Mouse (Mus musculus) myocyte (in vitro differentiated cells): ENCODE measurements around the gene Adipoq. TPM values are rescaled to one million over a fixed set of nuclear protein-coding genes. Genes with fewer than 3 reads are reported as not detected.
"Not testable (repeated sequence)": the region's sequence is repeated elsewhere in the genome, so short reads cannot be mapped to it uniquely, and the experiment has no call there.

Experiments used
- H3K27me3 ChIP-seq: one replicate; pipeline ENCODE4 v1.6.1; 2011; ENCODE audit not compliant: control insufficient read depth, insufficient read depth, insufficient read length
- H3K36me3 ChIP-seq: one replicate; pipeline ENCODE4 v1.6.1; 2011; ENCODE audit not compliant: control insufficient read depth, insufficient read depth
- H3K4me2 ChIP-seq: one replicate; pipeline ENCODE4 v1.6.1; 2011; ENCODE audit warnings: low read depth, control low read depth
- H3K4me3 ChIP-seq: one replicate; pipeline ENCODE4 v1.5.1; 2011; ENCODE audit warnings: mild to moderate bottlenecking, control low read depth, moderate library complexity
- H3K79me2 ChIP-seq: one replicate; pipeline ENCODE4 v1.6.1; 2011; ENCODE audit not compliant: control insufficient read depth, insufficient read depth
- H3ac ChIP-seq: one replicate; pipeline ENCODE4 v1.6.1; 2011; ENCODE audit not compliant: control insufficient read depth, insufficient read length
- CEBPB ChIP-seq: IDR thresholded peaks from 2 replicates; pipeline ENCODE4 v1.6.1; 2011; ENCODE audit warnings: mild to moderate bottlenecking, moderate library complexity; ENCODE audit not compliant: poor library complexity, insufficient read depth, severe bottlenecking
- E2F4 ChIP-seq: IDR thresholded peaks from one replicate; pipeline ENCODE4 v1.6.1; 2011; ENCODE audit warnings: mild to moderate bottlenecking, control low read depth, moderate library complexity; ENCODE audit not compliant: insufficient read depth
- MAX ChIP-seq: IDR thresholded peaks from one replicate; pipeline ENCODE4 v1.6.1; 2011; ENCODE audit warnings: low read depth, mild to moderate bottlenecking, control low read depth
- MYOD1 ChIP-seq, 3 experiments: IDR thresholded peaks; one replicate each; pipeline ENCODE4 v1.6.1; 2011; ENCODE audit warnings: control low read depth in 2 of 3, low read depth in 2 of 3, mild to moderate bottlenecking in 2 of 3, moderate library complexity in 1 of 3; ENCODE audit not compliant: insufficient read length in 2 of 3, control insufficient read depth in 1 of 3
- MYOG ChIP-seq, 3 experiments: IDR thresholded peaks; one replicate each; pipeline ENCODE4 v1.6.1; 2011; ENCODE audit warnings: control low read depth in 2 of 3, low read depth in 2 of 3, mild to moderate bottlenecking in 2 of 3; ENCODE audit not compliant: insufficient read length in 2 of 3, control insufficient read depth in 1 of 3, insufficient read depth in 1 of 3
- POLR2A ChIP-seq: IDR thresholded peaks from one replicate; pipeline ENCODE4 v1.6.1; 2011; ENCODE audit warnings: low read depth, mild to moderate bottlenecking, control low read depth, moderate library complexity; ENCODE audit not compliant: insufficient read length
- POLR2AphosphoS2 ChIP-seq: IDR thresholded peaks from one replicate; pipeline ENCODE4 v1.6.1; 2011; ENCODE audit warnings: low read depth, control low read depth; ENCODE audit not compliant: insufficient read length
- REST ChIP-seq: IDR thresholded peaks from one replicate; pipeline ENCODE4 v1.6.1; 2011; ENCODE audit warnings: mild to moderate bottlenecking, control low read depth, moderate library complexity; ENCODE audit not compliant: insufficient read depth, insufficient read length
- SRF ChIP-seq: IDR thresholded peaks from one replicate; pipeline ENCODE4 v1.6.1; 2011; ENCODE audit warnings: low read depth; ENCODE audit not compliant: control insufficient read depth, insufficient read length
- TCF12 ChIP-seq: IDR thresholded peaks from one replicate; pipeline ENCODE4 v1.6.1; 2011; ENCODE audit warnings: mild to moderate bottlenecking, control low read depth; ENCODE audit not compliant: poor library complexity, insufficient read depth, severe bottlenecking
- TCF3 ChIP-seq: IDR thresholded peaks from one replicate; pipeline ENCODE4 v1.6.1; 2011; ENCODE audit warnings: low read depth, control low read depth; ENCODE audit not compliant: insufficient read length
- USF1 ChIP-seq: IDR thresholded peaks from one replicate; pipeline ENCODE4 v1.6.1; 2011; ENCODE audit warnings: low read depth, mild to moderate bottlenecking, control low read depth, moderate library complexity
- polyA plus RNA-seq: library from polyadenylated mRNA; unstranded; fragments of >200 nt; fragmentation: generic; extraction: Trizol; gene quantifications from one replicate; pipeline ENCODE4 v1.2.1, GENCODE M21; 2012; ENCODE audit warnings: missing spikeins

Gene Adipoq
- not detected for polyA plus RNA-seq

DNA sequence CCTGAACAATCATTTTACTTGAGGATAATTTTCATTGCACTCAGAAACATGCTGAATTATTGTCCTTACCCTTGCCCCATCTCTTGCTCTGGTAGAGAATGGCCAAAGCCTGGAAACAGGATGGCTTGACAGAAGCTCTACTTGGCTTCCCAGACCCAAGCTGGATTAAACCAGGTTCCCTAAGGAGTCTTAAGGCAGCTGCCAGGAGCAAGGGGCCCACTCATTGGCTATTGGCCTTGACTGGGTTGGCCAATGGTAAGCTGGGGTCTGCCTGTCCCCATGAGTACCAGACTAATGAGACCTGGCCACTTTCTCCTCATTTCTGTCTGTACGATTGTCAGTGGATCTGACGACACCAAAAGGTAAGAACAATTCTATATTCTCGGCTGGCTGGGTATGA, at the start of gene Adipoq:
Adipoq (plus strand) TSS at position 257 of the 400 bp plus-strand sequence.
- no peaks in the 10 kb centered on the region for H3K27me3 ChIP-seq
- no peak within 1 kb of the TSS for H3K4me2 ChIP-seq
- no peak within 1 kb of the TSS for H3ac ChIP-seq
- H3K36me3 ChIP-seq = no peaks in the 10 kb centered on the region
- no peak within 1 kb of the TSS for H3K4me3 ChIP-seq
- no peaks in the 10 kb centered on the region for H3K79me2 ChIP-seq
- TF ChIP-seq MYOD1 (IDR thresholded peaks at IDR 0.05; ENCODE audit: control insufficient read depth in 1 of 3, insufficient read length in 2 of 3, low read depth in 2 of 3) (no peak), SRF (no peak), TCF12 (no peak), TCF3 (no peak), MYOG (IDR thresholded peaks at IDR 0.05; ENCODE audit: control insufficient read depth in 1 of 3, insufficient read depth in 1 of 3, insufficient read length in 2 of 3, low read depth in 2 of 3) (no peak), MAX (no peak), POLR2AphosphoS2 (no peak), USF1 (no peak), E2F4 (no peak), REST (no peak), CEBPB (no peak), POLR2A (no peak)

DNA sequence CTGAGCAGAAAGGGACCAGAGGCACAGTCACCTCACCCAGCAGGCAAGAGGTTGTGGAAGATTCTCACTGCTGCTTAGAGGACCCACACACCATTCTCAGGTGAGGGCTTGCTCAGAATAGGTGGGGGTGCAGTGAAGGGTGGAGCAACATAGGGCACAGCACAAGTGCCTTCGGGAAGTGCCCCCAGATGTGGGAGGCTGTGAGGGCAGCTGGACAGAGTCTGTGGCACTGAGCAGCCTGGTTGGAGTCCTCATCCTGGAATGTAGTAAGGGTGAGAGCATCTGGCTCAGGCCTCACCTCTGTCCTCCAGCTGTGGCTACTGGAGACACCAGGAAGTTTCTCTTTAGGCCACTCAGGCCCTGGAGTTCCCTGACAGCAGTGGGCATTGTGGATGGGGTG, 49.5 kb upstream of the Adipoq start:
- H3K79me2 ChIP-seq, H3K27me3 ChIP-seq, H3K4me3 ChIP-seq, H3K36me3 ChIP-seq, H3ac ChIP-seq, H3K4me2 ChIP-seq: not testable (repeated sequence)

DNA sequence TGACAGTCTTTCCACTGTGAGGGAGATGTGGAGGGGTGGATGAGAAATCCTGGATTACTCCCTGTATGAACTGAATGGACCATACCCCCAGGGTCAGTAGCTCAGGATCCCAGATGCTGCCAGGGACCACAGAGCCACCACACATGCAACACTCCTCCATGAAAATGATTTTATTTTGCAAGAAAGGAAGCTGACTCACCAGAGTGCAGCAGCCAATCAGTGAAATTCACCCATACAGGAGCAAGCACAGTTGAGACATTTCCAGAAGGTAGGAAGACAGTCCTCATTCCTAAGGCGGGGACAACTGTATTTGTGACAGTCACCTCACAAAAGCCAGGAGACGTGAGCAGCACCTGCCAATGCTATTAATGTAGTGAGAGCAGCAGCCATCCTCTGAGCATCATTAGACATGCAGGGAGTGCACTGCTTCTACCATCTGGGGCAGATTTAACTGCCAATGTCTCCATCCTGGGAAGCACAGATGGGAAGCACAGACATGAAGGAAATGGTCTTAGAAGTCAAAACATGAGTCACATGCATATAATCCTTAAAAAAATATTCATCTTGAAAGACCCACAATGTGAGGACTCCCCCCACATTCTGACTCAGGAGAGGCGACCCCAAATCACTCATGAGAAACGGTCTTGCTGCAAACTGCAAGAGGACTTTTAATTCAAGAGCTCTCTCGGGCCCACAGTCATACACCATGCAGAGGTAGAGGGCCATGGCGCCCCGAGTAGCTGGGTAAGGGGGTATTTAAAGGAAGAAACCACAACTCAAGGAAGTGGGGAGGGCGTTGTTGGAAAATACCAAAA, 48.8 kb upstream of the Adipoq start:
- H3K4me3 ChIP-seq, H3K79me2 ChIP-seq, H3ac ChIP-seq, H3K4me2 ChIP-seq, H3K36me3 ChIP-seq, H3K27me3 ChIP-seq: not testable (repeated sequence)

DNA sequence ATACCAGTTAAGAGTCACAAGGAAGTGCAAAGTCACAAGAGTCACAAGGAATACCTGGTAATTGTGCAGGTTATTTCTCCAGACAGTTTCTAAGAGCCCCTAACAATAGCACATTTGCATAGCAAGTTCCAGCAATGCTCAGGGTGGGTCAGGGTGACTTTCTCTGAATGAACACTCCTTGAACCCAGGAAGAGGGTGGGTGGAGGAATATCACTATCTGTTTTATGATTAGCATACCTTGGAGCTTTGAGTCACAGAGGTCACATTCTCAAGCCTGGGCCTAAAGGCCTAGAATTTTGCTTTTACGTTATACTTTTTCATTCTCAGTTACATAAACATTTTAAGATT, 48.3 kb upstream of the Adipoq start:
- H3ac ChIP-seq, H3K36me3 ChIP-seq, H3K79me2 ChIP-seq, H3K4me2 ChIP-seq, H3K4me3 ChIP-seq, H3K27me3 ChIP-seq: not testable (repeated sequence)

DNA sequence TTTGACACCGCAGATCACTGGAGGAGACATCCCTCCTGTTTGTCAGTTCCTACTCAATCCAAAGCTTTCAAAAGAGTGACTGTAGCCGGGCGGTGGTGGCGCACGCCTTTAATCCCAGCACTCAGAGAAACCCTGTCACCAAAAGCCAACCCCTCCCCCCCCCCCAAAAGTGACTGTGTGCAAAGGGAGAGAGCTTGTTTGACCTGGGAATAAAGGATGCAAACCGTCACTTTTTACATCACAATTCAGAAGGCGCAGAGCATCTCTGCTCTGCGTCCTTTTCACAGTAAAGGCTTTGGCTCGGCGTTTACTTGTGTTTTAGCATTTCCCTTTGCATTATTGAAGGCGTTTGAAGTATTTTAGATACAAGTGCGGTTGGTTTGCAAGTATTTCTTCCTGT, 46.7 kb upstream of the Adipoq start:
- Histone ChIP-seq H3K36me3 (no peaks in the 10 kb centered on the region), H3K4me3 (no peak overlapping the region), H3K4me2 (no peak overlapping the region), H3ac (no peak overlapping the region), H3K79me2 (no peaks in the 10 kb centered on the region), H3K27me3 (no peaks in the 10 kb centered on the region)
- TF ChIP-seq USF1 = no peak
- no peak for TF ChIP-seq E2F4
- no peak for TF ChIP-seq TCF12
- TF ChIP-seq POLR2A = no peak
- no peak for TF ChIP-seq TCF3
- no peak for TF ChIP-seq MYOD1 (IDR thresholded peaks at IDR 0.05; ENCODE audit: control insufficient read depth in 1 of 3, insufficient read length in 2 of 3, low read depth in 2 of 3)
- no peak for TF ChIP-seq SRF
- TF ChIP-seq CEBPB = no peak
- no peak for TF ChIP-seq POLR2AphosphoS2
- TF ChIP-seq MYOG (IDR thresholded peaks at IDR 0.05; ENCODE audit: control insufficient read depth in 1 of 3, insufficient read depth in 1 of 3, insufficient read length in 2 of 3, low read depth in 2 of 3) = no peak

DNA sequence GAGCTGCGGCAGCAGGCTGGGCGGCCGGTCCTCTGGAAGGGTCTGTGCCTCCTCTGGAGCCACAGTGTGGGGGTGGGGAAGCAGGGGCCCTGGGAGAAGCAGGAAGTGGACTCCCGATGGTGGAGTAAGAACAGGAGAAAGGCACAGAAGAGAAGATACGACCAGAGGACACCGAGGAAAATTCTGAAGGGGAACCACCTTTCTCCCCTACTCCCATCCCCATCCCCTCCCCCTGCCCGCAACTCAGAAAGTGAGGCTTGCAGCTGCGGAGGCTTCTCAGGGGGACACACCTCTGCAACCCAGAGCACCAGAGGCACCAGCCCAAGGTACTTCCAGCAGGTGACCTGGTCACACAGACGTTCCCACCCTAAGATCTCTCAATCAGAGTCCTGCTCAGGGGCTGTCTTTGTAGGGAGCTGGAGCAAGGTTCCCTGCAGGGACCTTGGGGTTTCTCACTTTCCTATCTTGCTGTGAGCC, 46.2 kb upstream of the Adipoq start:
- Histone ChIP-seq H3K27me3 (no peaks in the 10 kb centered on the region), H3K4me2 (no peak overlapping the region), H3ac (no peak overlapping the region), H3K79me2 (no peaks in the 10 kb centered on the region), H3K4me3 (no peak overlapping the region), H3K36me3 (no peaks in the 10 kb centered on the region)
- TF ChIP-seq CEBPB (no peak), REST (no peak), TCF12 (no peak), TCF3 (no peak), USF1 (no peak), POLR2AphosphoS2 (no peak), SRF (no peak), POLR2A (no peak), MYOD1 (IDR thresholded peaks at IDR 0.05; ENCODE audit: control insufficient read depth in 1 of 3, insufficient read length in 2 of 3, low read depth in 2 of 3) (no peak), MYOG (IDR thresholded peaks at IDR 0.05; ENCODE audit: control insufficient read depth in 1 of 3, insufficient read depth in 1 of 3, insufficient read length in 2 of 3, low read depth in 2 of 3) (no peak), E2F4 (no peak), MAX (no peak)
